Mouse (Mus musculus) lung, adult 18-20 months (tissue): ENCODE measurements around the gene Fastk.
"Not testable (repeated sequence)": the region's sequence is repeated elsewhere in the genome, so short reads cannot be mapped to it uniquely, and the experiment has no call there.

Experiments
- DNase-seq, 2 experiments: peaks; one replicate each; pipeline ENCODE4 v3.0.0; 2022; ENCODE audit warnings: mixed read lengths in 2 of 2

The Fastk gene

DNA sequence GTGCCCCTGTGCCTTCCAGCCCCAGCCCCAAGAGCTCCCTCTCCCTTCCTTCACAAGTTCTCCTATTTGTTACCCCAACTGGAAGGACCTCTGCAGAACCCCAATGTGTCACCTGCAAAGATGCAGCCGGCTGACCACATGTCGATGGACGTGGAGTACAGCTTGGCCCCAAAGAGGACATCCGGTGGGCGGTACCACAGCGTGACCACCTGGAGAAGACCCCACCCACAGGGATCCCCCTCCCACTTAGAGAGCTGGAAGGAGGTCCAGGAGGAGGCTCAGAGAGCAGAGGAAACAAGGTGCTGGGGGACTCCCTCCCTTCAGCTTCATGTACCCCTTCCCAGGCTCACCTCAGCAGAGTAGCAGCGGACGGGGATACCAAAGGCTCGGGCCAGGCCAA is 24.7 kb downstream of the Fastk start:
- no peak for DNase-seq

DNA sequence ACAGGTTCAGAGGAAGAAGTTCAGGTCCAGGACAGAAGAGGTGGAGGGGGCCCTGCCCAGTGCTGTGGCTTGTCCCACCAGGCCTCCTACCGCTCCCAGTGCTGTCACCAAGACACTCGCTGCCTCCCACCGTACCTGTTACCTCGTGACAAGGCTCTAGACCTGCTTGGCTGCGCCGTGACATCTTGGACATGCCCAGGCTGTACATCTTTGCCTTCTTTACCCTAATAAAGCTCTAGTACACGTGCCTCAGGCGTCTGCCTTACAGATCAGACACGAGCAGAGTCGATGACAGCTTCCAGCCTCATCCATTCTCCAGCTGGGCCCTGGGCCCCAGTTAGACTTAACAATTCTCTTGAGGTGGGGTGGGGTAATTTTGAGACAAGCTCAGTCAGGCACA is 27.5 kb downstream of the Fastk start:
- DNase-seq, result no peak

DNA sequence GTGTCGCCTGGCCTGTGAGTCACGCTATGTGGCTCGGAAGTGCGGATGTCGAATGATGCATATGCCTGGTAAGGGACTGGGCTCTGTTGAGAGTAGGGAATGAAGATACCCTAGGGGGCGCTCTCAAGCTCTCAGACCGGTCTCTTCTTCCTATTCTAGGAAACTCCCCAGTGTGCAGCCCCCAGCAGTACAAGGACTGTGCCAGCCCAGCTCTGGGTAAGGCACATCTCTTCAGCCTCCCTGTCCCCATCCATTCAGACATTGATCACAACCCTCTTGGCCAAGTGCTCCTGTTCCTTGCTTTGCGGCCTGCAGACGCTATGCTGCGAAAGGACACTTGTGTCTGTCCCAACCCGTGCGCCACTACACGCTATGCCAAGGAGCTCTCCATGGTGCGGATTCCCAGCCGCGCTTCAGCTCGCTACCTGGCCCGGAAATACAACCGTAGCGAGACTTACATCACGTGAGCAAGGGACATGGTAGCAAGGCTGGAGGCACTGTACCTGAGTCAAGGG is 28.8 kb downstream of the Fastk start:
- DNase-seq, result peak; percentile 56 to 67

DNA sequence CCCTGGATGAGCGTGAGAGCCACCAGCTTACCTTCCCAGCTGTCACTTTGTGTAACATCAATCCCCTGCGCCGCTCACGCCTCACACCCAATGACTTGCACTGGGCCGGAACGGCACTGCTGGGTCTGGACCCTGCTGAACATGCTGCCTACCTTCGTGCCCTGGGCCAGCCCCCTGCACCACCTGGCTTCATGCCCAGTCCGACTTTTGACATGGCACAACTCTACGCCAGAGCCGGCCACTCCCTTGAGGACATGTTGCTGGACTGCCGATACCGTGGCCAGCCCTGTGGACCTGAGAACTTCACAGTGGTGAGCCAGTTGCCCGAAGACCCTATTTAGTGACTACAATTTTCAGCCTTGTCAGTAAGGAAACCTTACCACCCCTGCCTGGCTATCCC is 31.1 kb downstream of the Fastk start:
- DNase-seq, result no peak

DNA sequence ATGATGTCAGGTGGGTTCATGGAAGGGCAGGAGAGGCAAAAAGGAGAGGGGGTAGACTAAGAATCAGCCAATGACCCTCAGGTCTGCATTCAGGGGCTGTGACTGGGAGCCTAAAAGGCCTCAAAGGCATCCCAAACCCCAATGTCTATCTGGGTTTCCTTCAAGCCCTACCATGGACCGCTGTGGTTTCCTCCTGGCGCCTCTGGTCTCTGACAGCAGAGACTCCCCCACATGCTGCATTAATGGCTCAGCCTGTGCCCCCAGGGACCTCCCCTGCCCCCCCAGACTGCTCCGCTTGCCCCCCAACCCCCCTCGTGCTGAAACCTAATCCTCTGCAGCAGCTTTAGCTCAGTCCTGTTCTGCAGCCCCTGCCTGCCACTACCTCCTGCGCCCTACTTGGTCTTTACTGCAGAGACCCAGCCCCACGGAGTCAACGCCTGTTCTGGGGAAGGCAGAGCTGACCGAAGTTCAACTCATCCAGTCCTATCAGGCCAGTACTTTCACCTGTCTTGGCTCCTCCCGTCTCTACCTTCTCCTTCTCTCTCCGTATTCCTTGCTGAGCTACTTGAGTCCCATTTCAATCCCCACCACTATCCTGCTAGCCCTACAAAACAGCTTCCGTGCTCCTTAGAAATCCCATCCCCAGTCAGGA is 31.9 kb downstream of the Fastk start, which contains the start of gene Asic3:
Asic3 (plus strand) TSS at position 351 of the 652 bp plus-strand sequence.
- DNase-seq, result no peak

DNA sequence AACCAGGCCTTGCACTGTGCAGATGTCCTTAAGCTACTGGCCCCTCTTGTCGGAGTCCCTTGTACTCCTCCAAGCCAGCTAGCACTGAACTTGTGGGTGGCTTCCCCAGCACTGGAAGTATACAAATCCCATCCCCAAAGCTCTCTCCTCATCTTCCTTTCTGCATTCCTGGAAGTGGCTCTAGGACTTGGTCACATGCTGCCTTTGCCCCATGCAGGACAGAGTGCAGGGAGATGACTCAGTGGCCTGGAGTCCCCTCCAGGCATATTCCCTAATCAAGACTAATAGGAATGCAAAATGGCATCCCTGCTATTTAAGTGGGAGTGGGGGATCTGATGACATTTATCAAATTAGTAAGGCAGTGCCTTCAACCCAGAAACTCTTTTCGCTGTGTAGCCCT is 33.0 kb downstream of the Fastk start:
- no peak for DNase-seq

DNA sequence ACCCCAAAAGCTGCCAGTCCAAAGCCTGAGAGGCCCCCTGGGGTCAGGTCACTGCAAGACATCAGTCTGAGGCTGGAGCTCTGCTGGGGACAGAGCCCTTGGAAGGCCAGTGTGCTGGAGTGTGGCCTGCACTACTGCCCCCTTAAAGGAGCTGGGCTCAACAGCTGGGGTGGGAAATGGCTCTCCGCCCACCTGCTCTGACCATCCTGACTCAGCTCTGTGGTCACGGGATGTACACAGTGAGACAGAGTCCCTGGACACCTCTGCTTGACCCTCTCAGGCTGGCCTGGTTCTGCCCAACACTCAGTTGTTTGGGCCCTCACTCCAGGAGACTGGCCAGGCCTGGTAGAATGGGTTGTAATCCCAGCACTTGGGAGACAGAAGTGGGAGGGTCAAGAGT is 35.6 kb downstream of the Fastk start:
- DNase-seq, result no peak

DNA sequence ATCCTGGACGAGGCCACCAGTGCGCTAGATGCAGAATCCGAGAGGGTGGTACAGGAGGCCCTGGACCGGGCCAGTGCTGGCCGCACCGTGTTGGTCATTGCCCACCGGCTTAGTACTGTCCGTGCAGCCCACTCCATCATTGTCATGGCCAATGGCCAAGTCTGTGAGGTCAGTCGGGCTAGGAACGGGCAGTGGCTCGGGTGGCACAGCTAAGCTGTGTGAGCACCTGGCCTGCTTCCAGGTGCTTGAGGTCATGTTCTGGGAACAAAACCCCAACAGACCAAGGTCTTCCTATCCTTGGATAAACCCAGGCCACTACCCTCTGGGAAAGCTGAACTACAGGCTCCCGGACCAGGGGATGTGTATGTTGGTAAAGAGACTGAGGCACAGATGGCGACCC is 36.4 kb downstream of the Fastk start:
- DNase-seq, result no peak

DNA sequence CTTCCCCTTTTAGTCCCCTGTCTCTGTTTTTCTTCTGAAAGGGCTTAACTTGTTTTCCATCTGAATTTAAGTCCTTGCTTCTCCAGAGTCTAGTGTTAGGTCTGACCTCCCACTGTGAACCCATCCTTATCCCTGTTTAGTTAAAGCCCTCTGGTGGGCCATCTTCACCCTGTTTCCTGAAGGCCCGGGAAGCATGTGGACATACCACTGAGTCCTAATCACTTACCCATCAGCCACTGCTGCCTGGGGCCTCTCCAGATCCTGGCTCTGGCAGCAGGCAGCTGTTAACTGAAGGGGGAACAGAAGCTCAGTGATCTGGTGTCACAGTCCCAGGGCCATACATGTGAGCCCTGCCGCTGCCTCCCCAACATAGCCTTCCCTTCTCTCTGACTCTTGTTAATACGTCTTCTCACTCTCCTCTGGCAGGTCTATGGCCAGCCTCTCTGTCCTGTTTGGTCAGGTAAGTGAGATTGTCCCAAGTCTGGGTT is 39.7 kb downstream of the Fastk start:
- DNase-seq, result no peak

DNA sequence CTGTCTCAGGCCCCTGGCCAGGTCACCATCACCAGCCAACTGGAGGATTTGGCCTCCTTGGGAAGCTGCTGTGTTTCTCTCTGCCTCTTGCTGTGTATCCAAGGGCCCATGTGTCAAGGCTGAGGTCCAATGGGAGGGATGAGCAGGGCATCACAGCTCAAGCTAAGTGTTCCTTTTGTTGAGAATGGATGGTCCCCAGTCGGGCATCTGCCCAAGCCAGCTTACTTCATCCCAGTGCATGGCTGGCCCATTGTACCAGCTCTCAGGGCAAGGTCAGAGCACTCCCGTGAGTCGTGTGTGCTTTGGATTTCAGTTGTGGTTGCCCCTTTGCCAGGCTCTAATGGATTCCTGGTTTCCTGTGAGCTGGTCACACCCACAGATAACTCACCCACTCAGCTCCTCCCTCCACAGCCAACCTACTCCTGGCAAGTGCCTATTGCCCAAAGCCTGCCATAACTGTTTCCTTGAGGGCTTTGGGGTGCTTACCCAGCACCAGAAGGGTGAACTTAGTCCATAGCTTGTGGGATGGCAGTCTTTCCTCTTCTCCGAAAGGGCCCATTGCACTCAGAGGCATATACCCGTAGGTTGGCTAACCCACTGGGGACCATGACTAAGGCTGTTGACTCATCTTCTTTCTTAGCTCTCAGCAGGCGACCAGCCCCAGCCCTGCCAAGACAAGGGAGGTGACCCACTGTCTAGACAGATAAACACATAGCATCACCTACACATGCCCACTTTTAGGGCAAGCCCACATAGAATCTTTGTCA is 40.3 kb downstream of the Fastk start:
- no peak for DNase-seq

DNA sequence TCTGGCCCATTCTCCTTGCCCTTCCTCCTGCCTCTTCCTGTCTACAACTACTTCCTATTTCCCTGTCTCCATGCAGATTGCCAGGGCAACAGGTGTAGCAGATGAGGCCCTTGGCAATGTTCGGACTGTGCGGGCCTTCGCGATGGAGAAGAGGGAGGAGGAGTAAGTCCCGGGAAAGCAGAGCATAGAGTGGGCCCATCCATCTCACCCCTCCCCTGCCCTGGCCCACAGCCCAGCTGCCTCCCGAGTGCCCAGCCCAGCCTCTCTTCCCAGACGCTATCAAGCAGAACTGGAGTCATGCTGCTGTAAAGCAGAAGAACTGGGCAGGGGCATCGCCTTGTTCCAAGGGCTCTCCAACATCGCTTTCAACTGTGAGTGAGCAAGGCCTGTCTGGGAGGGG is 43.1 kb downstream of the Fastk start:
- DNase-seq, result no peak

DNA sequence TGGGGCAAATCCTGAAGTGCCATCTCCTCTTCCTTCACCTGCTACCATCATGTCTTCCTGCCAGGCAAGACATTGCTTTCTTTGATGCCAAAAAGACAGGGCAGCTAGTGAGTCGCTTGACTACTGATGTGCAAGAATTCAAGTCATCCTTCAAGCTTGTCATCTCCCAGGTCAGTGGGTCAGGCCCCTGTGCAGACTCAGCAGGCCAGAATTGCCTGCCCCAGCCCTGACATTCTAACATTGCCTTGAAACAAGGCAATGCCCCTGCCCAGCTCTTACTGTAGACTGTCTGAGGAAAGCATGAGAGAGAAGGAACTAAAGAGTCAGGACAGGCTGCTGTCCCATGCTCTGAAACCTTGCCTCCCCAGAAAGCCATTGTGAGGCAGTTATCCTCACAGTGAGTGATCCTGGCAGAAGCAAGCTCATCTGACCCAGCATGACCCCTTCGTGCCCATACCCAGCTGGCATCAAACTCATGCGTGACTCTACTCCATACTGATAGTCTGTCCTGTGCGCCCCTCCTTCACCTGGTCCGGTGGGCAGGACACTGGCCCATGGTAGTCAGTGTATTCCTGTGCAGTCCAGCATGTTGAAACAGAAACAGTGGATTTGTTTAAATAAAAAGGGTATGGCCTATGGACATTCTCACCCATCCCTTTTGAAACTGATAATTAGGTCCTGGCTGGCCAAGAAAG is 44.0 kb downstream of the Fastk start:
- DNase-seq, result no peak

DNA sequence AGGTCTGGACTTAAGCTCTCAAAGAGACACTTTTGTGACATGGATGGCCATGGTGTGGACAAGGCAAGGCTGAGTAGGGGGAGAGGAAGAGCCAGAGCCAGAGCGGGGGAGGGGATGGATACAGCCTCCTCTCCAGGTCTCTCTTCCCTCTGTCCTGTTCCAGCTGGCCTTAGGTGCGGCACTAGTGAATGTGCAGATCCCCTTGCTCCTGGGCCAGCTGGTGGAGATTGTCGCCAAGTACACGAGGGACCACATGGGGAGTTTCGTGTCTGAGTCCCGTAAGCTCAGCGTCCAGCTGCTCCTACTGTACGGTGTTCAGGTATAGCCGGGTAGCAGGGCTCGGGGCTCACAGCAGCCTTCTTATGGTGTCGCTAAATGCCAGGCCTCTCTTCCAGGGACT is 44.7 kb downstream of the Fastk start:
- no peak for DNase-seq

DNA sequence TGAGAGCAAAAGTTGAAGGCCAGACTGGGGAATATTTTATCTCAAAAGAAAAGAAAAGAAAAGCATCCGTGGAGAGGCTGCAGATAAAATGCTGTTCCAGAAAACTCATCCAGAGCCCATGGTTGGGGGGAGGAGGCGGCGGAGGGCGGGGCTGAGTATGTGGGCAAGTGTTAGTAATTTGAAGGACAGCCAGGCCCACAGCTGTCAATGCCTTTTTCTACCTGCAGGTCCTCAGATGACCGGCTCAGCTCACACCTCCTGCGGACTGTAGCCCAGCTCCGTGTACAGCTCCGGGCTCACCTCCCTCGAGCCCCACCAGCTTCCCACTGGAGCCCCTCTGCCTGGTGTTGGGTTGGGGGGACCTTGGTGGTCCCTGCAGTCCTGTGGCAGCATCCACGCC is 45.4 kb downstream of the Fastk start:
- no peak for DNase-seq

DNA sequence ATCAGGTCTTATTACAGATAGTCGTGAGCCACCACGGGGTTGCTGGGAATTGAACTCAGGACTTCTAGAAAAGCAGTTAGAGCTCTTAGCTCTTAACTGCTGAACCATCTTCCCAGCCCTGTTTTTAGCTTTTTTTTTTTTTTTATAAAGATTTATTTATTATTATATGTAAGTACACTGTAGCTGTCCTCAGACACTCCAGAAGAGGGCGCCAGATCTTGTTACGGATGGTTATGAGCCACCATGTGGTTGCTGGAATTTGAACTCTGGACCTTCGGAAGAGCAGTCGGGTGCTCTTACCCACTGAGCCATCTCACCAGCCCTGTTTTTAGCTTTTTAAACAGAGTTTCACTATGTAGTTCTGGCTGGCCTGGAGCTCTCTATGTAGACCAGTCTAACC is 48.8 kb downstream of the Fastk start:
- DNase-seq, result not testable (repeated sequence)

DNA sequence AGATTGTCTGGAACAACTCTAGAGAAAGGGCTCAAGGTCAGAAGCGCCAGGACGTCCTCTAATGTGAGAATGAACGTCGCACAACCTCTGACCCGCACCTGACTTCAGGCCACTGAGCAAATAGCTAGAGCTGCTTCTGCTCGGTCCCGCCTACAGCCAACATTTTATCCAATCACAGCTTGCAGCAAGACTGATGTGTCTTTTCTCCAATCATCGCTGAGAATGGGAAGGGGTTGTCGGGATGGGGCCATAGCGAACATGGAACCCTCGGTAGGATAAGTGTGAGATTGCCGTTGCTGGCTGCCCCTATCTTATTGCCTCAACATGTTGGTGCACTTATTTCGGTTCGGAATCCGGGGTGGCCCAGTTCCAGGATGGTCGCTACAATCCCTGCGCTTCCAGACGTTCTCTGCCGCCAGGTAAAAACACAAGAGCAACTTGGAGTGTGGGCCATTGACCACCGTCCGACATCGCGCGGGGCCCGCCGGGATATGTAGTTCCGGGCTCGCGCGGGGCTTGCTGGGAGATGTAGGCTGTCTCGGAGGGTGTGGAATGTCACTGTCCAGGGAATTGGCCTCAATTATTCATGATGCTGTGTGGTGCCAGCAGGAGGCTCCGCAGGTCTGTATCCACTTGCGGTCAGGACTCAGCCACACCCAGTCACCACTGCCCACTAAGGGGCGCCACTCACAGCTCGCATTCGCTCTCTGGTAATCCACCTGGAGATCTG is 50.8 kb downstream of the Fastk start:
- DNase-seq, result peak; percentile 96 to 98

DNA sequence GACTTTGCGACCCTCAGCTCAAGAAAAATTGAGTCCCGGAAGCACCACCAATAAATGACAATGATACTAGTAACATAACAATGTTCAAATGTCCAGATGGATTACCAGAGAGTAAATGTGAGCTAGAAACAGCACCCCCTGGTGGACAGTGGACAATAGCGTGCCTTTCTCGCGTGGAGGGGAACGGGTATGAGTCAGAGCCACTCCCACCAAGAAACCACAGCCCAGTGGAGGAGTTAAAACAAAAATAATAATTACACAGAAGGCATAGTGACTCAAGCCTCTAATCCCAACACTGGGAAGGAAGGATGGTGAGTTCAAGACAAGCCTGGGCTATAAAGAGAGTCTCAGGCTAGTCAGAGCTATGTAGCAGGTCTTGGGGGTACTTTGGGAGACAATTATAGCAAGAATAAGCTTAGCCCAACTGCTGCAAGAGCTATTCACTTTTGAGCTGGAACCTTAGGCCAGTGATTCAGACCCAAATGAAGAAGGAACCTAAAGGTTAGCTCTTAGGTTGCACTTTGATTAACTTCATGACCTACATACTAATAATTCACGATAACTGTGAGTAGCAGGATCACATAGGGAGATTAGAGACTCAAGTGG is 51.6 kb downstream of the Fastk start, which contains the start of gene Abcb8:
Abcb8 (plus strand) TSS at position 272 of the 606 bp plus-strand sequence.
- DNase-seq, result peak; percentile 84 to 91

DNA sequence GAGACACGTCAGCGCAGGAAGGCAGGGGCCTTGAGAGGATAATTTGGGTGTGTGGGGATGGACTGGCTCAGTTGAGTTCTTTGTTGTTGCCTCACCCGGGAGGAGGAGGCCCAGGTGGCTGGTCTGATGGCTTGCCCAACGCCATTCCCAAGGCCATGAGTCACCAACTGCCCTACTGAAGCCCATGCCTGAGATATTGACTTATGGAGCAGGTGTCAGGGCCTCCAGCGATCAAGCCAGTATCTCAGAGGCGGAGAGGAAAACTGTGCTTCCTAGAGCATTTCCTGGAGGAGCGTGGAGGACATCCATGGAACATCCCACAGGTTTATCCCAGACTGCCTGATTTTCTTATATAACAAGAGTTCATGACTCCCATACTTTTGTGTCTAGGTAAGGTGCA is 52.4 kb downstream of the Fastk start:
- DNase-seq, result no peak

DNA sequence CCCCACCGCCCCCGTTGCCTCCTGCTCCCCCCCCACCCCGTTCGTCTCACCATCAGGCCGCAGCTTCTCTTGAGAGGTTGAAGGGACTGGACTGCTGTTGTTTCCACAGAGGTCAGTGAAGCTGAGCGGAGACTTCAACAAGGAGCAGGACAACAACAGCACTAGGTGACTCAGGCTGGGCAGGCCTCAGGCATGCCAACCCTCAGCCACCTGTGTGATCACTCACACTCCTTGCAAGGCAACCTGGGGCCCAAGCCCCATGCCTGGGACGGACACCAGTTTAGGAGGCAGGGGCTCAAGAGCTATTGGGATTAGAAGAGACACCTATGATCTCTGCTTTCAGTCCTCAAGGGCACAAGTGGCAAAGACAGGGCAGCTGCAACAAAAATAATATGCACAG is 53.2 kb downstream of the Fastk start, which contains the start of gene Atg9b:
Atg9b (minus strand) TSS at position 280 of the 400 bp plus-strand sequence.
- no peak for DNase-seq

DNA sequence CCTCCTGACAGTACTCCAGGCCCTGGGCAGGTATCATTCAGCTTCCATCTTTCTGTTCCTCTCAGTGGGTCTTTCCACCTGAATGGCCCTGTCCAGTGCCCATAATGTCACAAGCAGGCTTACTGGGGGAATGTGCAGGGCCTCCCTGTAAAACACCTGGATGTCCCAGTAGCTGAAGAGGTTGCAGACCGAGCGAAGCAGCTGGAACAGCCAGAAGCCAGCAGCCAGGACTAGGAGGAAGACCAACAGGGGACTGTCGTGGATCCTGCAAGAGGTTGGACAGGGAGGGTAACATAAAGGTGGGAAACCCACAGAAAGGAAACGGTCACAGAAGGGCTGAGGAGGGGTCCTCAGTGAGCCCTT is 55.4 kb downstream of the Fastk start:
- DNase-seq, result no peak

DNA sequence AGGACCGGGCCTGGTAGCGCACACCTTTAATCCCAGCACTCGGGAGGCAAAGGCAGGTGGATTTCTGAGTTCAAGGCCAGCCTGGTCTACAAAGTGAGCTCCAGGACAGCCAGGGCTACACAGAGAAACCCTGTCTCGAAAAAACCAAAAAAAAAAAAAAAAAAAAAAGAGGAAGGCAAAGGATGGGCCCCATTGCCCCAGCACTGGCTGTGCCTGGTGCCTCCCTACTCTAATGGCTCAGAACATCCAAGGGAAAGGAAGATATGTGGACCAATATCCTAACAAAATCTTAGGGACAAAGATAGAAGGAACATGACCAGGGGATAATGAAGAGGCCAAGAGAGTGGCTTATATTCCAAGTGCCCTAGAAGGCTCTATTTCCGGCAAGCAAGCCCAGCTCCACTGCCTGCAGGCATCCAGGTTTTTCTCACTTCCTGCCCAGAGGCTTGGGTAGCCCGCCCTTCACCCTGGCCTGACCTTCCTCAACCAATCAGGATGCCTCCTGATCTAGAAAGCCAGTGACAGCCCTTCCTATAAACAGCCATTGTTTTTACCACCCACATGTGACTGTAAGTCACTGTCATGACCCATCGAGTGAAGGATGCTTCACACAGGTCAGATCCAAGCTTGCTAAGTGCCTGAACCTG is 56.0 kb downstream of the Fastk start:
- no peak for DNase-seq
